Mouse (Mus musculus): Measurements from ENCODE around the gene Vasp. TPM values are rescaled to one million over a fixed set of nuclear protein-coding genes. Genes with fewer than 3 reads are reported as not detected.
A peak's percentile ranks its signal among the peaks of the same experiment; 100 is the strongest.

Vasp gene
- polyA plus RNA-seq, 1 experiment, result 517 TPM

DNA sequence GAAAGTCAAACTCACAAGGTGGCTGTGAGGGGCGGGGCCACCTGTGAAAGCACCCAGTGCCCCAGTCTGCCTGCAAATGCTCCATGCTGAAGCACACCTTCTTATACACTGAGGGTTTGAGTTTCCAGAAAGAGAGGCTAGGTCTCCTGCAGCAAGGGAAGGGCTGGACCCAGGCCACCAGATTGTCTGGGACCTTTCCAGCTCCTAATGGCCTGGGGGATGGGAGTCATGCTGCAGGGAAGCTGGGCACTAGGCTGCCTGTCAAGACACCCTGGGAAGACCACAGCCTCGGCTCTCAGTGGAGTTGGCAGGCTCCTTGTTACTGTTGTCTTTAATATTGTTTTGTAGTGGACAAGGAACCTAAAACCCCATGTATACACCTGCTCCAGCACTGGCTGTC, 35.2 kb downstream of the Vasp start:
- no peak for TF ChIP-seq CTCF (IDR thresholded peaks at IDR 0.05; ENCODE audit: extremely low read depth, insufficient read length, insufficient replicate concordance, low read depth, low read length)
- Histone ChIP-seq H3K36me3 (ENCODE audit: control insufficient read depth, insufficient read depth, low read length) (no peaks in the 10 kb centered on the region), H3K27me3 (ENCODE audit: control insufficient read depth, insufficient read depth, low read length) (no peaks in the 10 kb centered on the region), H3K27ac (ENCODE audit: insufficient read depth, low read depth, low read length) (peak overlapping the region; percentile 53), H3K4me3 (ENCODE audit: low read depth, low read length) (no peak overlapping the region), H3K4me1 (ENCODE audit: control insufficient read depth, insufficient read depth, insufficient read length, low read length) (peaks cover 45% of the 10 kb centered on the region)
- 33% methylated on average over 2 of the region's 2 CpGs for WGBS

DNA sequence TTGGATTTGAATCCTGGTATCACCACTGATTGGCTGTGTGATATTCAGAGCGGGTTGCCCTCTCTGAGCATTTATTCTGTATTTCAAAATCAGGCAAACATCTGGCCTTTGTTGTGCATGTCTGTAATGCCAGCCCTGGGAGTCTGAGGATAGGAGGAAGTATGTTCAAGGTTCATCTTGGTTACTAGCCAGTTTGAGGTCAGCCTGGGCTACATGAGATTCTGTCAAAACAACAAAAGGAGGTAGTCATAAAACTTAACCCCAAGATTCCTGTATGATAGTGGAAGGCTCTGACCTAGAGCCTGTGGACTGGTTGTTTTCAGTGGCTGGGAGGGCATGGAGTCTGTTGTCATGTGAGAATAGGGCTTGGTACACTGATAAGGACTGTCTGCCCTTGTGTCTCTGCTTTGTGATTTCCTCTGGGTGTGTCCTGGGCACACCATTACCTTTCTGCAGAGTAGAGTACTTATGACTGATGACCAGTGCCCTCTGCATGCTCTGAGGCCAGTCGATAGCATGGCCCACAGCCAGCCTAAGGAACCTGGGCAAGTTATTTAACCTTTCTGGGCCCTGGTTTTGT, 36.4 kb downstream of the Vasp start:
- peak overlapping the region; percentile 96 for H3K27ac ChIP-seq (ENCODE audit: insufficient read depth, low read depth, low read length)
- TF ChIP-seq CTCF (IDR thresholded peaks at IDR 0.05; ENCODE audit: extremely low read depth, insufficient read length, insufficient replicate concordance, low read depth, low read length) (no peak), POLR2A (IDR thresholded peaks at IDR 0.05; ENCODE audit: low read depth, low read length) (no peak)
- H3K4me3 ChIP-seq (ENCODE audit: low read depth, low read length), result no peak overlapping the region
- H3K27me3 ChIP-seq (ENCODE audit: control insufficient read depth, insufficient read depth, low read length), result no peaks in the 10 kb centered on the region
- peaks cover 49% of the 10 kb centered on the region for H3K4me1 ChIP-seq (ENCODE audit: control insufficient read depth, insufficient read depth, insufficient read length, low read length)
- 29% methylated on average over 2 of the region's 2 CpGs for WGBS
- no peaks in the 10 kb centered on the region for H3K36me3 ChIP-seq (ENCODE audit: control insufficient read depth, insufficient read depth, low read length)

DNA sequence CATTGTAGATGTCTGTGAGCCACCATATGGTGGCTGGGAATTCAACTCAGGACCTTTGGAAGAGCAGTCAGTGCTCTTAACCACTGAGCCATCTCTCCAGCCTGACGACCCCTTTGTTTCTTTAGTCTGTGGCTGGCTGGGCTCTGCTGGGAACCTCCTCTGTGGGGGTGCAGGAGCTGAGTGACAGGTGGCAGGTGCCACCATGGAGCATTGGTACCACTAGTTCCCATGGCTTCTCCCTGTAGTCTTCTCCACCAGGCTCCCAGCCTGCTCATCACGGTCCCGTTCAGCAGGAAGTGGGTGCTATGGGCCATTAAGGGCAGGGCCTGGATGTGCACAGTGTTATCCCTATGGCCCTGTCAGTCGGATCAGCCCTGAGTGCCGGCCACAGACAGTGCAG, 37.0 kb downstream of the Vasp start:
- Histone ChIP-seq H3K4me1 (ENCODE audit: control insufficient read depth, insufficient read depth, insufficient read length, low read length) (peaks cover 50% of the 10 kb centered on the region), H3K36me3 (ENCODE audit: control insufficient read depth, insufficient read depth, low read length) (no peaks in the 10 kb centered on the region), H3K27me3 (ENCODE audit: control insufficient read depth, insufficient read depth, low read length) (no peaks in the 10 kb centered on the region), H3K4me3 (ENCODE audit: low read depth, low read length) (no peak overlapping the region), H3K27ac (ENCODE audit: insufficient read depth, low read depth, low read length) (peak overlapping the region; percentile 96)
- WGBS, result 19% methylated on average over 5 of the region's 5 CpGs
- TF ChIP-seq POLR2A (IDR thresholded peaks at IDR 0.05; ENCODE audit: low read depth, low read length), result no peak
- no peak for TF ChIP-seq CTCF (IDR thresholded peaks at IDR 0.05; ENCODE audit: extremely low read depth, insufficient read length, insufficient replicate concordance, low read depth, low read length)

DNA sequence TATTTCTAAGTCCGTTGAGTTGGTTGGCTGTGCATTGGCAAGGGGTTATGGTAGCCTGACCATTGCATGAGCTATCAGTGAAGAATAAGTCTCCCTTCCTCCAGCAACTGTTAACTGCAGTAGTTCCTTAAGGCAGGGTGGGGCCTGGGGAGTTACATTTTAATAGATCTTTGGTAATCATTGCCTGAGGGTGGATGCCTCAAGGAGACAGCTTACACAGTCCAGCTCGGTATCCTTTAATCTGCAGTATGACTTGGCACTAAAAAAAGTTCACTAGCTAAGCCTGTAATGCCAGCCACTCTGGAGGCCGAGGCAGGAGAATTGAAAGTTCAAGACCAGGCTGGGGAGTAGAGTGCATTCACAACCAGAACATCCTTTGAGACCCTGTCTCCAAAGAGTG, 39.8 kb downstream of the Vasp start:
- Histone ChIP-seq H3K4me1 (ENCODE audit: control insufficient read depth, insufficient read depth, insufficient read length, low read length) (peaks cover 59% of the 10 kb centered on the region), H3K36me3 (ENCODE audit: control insufficient read depth, insufficient read depth, low read length) (no peaks in the 10 kb centered on the region), H3K27me3 (ENCODE audit: control insufficient read depth, insufficient read depth, low read length) (no peaks in the 10 kb centered on the region), H3K27ac (ENCODE audit: insufficient read depth, low read depth, low read length) (peak overlapping the region; percentile 97), H3K4me3 (ENCODE audit: low read depth, low read length) (no peak overlapping the region)
- no peak for TF ChIP-seq POLR2A (IDR thresholded peaks at IDR 0.05; ENCODE audit: low read depth, low read length)
- TF ChIP-seq CTCF (IDR thresholded peaks at IDR 0.05; ENCODE audit: extremely low read depth, insufficient read length, insufficient replicate concordance, low read depth, low read length), result no peak
- WGBS, result 19% methylated on average over 3 of the region's 3 CpGs

DNA sequence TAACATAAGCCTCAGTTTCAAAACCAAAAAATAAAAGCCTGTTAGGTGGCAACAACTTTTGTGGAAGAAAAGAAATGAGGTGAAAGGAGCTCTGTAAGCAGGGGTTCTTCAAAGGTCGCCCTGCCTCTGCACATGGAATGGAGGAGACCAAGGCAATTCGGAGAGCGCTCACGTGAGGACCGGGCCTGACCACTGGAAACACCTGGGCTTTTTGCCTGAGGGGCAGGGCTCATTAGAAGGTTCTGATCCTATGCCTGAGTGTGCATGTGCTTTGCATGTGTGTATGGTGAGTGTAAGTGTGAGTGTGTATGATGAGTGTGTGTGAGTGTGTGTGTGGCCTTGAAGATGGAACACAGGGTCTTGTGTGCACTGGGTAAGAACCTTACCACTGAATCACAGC, 40.7 kb downstream of the Vasp start:
- Histone ChIP-seq H3K27ac (ENCODE audit: insufficient read depth, low read depth, low read length) (peak overlapping the region; percentile 97), H3K4me3 (ENCODE audit: low read depth, low read length) (no peak overlapping the region), H3K27me3 (ENCODE audit: control insufficient read depth, insufficient read depth, low read length) (no peaks in the 10 kb centered on the region), H3K36me3 (ENCODE audit: control insufficient read depth, insufficient read depth, low read length) (peaks cover under 1% of the 10 kb centered on the region; the same call in 1 of the 2 replicates), H3K4me1 (ENCODE audit: control insufficient read depth, insufficient read depth, insufficient read length, low read length) (peaks cover 53% of the 10 kb centered on the region)
- WGBS, result 71% methylated on average over 5 of the region's 5 CpGs
- no peak for TF ChIP-seq CTCF (IDR thresholded peaks at IDR 0.05; ENCODE audit: extremely low read depth, insufficient read length, insufficient replicate concordance, low read depth, low read length)
- no peak for TF ChIP-seq POLR2A (IDR thresholded peaks at IDR 0.05; ENCODE audit: low read depth, low read length)

DNA sequence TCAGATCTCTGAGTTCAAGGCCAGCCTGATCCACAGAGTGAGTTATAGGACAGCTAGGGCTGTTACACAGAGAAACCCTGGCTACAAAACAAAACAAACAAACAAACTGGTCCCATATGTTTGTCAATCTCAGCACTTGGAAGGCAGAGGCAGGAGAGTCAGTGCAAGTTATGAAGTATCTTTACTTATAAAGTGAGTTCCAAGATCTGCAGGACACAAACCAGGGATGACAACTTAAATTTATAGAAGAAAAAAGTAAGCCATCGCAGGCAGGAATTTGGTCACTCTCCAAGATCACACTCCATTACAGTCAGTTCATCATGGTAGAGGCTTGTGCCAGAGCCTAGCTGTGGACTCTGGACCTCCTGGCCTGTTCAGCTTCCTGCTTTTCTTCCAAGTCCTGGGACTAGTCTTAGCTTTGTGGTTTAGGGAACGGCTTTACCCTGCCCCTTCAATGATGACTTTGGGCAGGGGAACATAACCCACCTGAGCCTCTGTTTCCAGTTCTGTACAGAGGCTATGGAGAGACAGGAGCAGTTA, 41.5 kb downstream of the Vasp start:
- Histone ChIP-seq H3K27me3 (ENCODE audit: control insufficient read depth, insufficient read depth, low read length) (no peaks in the 10 kb centered on the region), H3K4me1 (ENCODE audit: control insufficient read depth, insufficient read depth, insufficient read length, low read length) (peaks cover 57% of the 10 kb centered on the region), H3K4me3 (ENCODE audit: low read depth, low read length) (no peak overlapping the region), H3K27ac (ENCODE audit: insufficient read depth, low read depth, low read length) (peak overlapping the region; percentile 97), H3K36me3 (ENCODE audit: control insufficient read depth, insufficient read depth, low read length) (peaks cover 4% of the 10 kb centered on the region; the same call in 1 of the 2 replicates)
- WGBS, result 21% methylated on average over 2 of the region's 2 CpGs
- no peak for TF ChIP-seq POLR2A (IDR thresholded peaks at IDR 0.05; ENCODE audit: low read depth, low read length)
- TF ChIP-seq CTCF (IDR thresholded peaks at IDR 0.05; ENCODE audit: extremely low read depth, insufficient read length, insufficient replicate concordance, low read depth, low read length), result no peak

DNA sequence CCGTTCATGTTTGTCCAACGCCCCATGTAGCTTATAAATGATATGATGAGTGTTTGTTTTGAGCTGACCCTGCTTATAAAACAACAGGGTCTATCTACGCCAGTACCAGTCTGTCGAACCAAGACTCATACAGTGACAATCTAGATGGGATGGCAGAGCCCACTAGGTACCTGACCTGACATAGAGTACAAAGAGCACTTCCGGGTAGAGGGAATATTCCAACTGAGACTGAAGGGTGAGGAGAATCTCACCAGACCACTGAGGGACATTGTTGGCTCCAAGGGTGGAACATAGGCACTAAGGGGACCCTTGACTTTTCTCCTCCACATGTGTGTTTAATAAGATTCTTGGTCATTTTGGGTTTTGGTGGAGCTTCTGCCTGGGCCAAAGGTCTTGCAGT, 42.2 kb downstream of the Vasp start:
- 10% methylated on average over 5 of the region's 5 CpGs for WGBS
- peaks cover 4% of the 10 kb centered on the region; the same call in 1 of the 2 replicates for H3K36me3 ChIP-seq (ENCODE audit: control insufficient read depth, insufficient read depth, low read length)
- TF ChIP-seq CTCF (IDR thresholded peaks at IDR 0.05; ENCODE audit: extremely low read depth, insufficient read length, insufficient replicate concordance, low read depth, low read length), result no peak
- H3K27ac ChIP-seq (ENCODE audit: insufficient read depth, low read depth, low read length), result peak overlapping the region; percentile 97
- H3K4me3 ChIP-seq (ENCODE audit: low read depth, low read length), result peak overlapping the region; percentile 67
- peaks cover 56% of the 10 kb centered on the region; the same call in 1 of the 2 replicates for H3K4me1 ChIP-seq (ENCODE audit: control insufficient read depth, insufficient read depth, insufficient read length, low read length)
- H3K27me3 ChIP-seq (ENCODE audit: control insufficient read depth, insufficient read depth, low read length), result no peaks in the 10 kb centered on the region

Data from small intestine, adult 2 months (tissue).